Mouse (Mus musculus) CD4-positive, CD25-positive, alpha-beta regulatory T cell, adult 2 months (primary cell): Measurements from ENCODE around the gene Hist1h4j.

ENCODE experiments used
- DNase-seq: peaks from one replicate; pipeline ENCODE4 v3.0.0-alpha.2; 2012; ENCODE audit warnings: low read depth, low spot score

The Hist1h4j gene

GRCm38 (mm10) chr13:21779767-21780731 is 45.2 kb downstream of the Hist1h4j start, which contains the start of gene Hist1h1b:
Gene Hist1h1b, minus strand, starts transcription at chr13:21780625.
- DNase-seq, result peak; percentile 62

- DNase-seq, result no peak
These were observed 46.2 kb downstream of the Hist1h4j start for GRCm38 (mm10) chr13:21781021-21781555.

GRCm38 (mm10) chr13:21781639-21782038 is 46.8 kb downstream of the Hist1h4j start:
- DNase-seq, result no peak

GRCm38 (mm10) chr13:21782361-21783254 is 47.7 kb downstream of the Hist1h4j start:
- DNase-seq, result peak; percentile 45

DNA sequence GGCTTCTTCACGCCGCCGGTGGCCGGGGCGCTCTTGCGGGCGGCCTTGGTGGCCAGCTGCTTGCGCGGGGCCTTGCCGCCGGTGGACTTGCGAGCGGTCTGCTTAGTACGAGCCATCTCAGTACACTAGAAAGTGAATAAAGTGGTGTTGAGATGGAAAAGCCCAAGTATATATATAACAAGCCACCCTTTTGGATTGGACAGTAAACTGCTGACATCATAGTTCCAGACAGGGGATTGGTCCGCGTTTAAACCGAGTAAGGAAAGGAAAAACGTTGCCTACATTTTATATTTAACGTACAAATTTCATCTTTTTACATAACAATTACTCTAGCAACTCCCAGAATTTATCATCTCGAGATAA is 48.4 kb downstream of the Hist1h4j start, which contains the start of gene Hist1h3i:
Hist1h3i (minus strand) TSS at position 116 of the 363 bp plus-strand sequence.
- peak; percentile 86 for DNase-seq

DNA sequence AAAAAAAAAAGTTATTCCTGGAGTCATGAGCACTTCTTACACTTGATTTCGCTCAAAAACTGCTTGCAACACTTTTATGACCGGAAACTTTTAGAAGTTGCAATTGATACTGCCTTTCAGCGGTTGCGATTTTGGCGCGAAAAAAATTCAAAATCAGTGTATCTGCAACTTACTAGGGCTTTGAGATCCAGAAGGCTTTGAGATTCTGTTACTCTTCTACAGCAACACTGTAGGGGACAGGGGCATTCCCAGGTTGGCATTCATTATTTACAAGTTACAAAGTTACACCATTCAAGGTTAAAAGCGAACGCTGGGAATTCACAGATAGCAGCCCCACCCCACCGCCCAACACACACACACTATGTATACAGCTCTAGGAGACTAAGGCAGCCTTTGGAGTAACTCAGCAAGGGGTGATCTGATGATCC is 48.9 kb downstream of the Hist1h4j start:
- peak; percentile 68 for DNase-seq

GRCm38 (mm10) chr13:21784311-21784710 is 49.4 kb downstream of the Hist1h4j start:
- no peak for DNase-seq
